Mouse (Mus musculus) layer of hippocampus, postnatal 25 days (tissue): ENCODE measurements around the gene Siae. TPM values are rescaled to one million over a fixed set of nuclear protein-coding genes. Genes with fewer than 3 reads are reported as not detected.
A peak's percentile ranks its signal among the peaks of the same experiment; 100 is the strongest.

Source experiments
- DNase-seq, 2 experiments: peaks; one replicate each; pipeline ENCODE4 v3.0.0; 2022; ENCODE audit warnings: mixed read lengths in 2 of 2, low spot score in 1 of 2; ENCODE audit errors: extremely low spot score in 1 of 2
- total RNA-seq, 2 experiments: library from RNA; stranded (reverse); gene quantifications; 2 replicates each; pipeline ENCODE4 v1.2.3; 2021

Gene Siae
- total RNA-seq, 2 experiments from 2014 or later: 11.7 to 12.3 TPM

- no peak for DNase-seq
Measured at GRCm38 (mm10) chr9:37540226-37540625, 15.3 kb upstream of the Siae start.

- no peak for DNase-seq
Measured at GRCm38 (mm10) chr9:37540701-37541575, 14.6 kb upstream of the Siae start.

GRCm38 (mm10) chr9:37541851-37542642, 13.5 kb upstream of the Siae start:
- DNase-seq: no peak

- DNase-seq: no peak
Measured at GRCm38 (mm10) chr9:37543869-37544440, 11.5 kb upstream of the Siae start.

GRCm38 (mm10) chr9:37544447-37545165, 10.9 kb upstream of the Siae start:
- DNase-seq: peak; percentile 68 to 75

GRCm38 (mm10) chr9:37545166-37545610, 10.3 kb upstream of the Siae start:
- DNase-seq: no peak

- DNase-seq: no peak
Measured at GRCm38 (mm10) chr9:37545847-37546452, 9.5 kb upstream of the Siae start.

GRCm38 (mm10) chr9:37546889-37547288, 8.6 kb upstream of the Siae start:
- no peak for DNase-seq

GRCm38 (mm10) chr9:37550435-37550834, 5.1 kb upstream of the Siae start:
- no peak for DNase-seq

GRCm38 (mm10) chr9:37551751-37552531, 3.6 kb upstream of the Siae start:
- no peak for DNase-seq

GRCm38 (mm10) chr9:37552536-37553293, 2.8 kb upstream of the Siae start, which contains the start of gene Nrgn:
Gene Nrgn, minus strand, starts transcription at chr9:37552904.
- peak; percentile 69 to 70 for DNase-seq

- no peak for DNase-seq
Measured at GRCm38 (mm10) chr9:37554279-37554678, 1.2 kb upstream of the Siae start.

- DNase-seq: no peak
Measured at GRCm38 (mm10) chr9:37556366-37556765, 868 bp downstream of the Siae start.

- DNase-seq: no peak
Measured at GRCm38 (mm10) chr9:37560617-37561016, 5.1 kb downstream of the Siae start.

GRCm38 (mm10) chr9:37563805-37564204, 8.3 kb downstream of the Siae start:
- no peak for DNase-seq

- no peak for DNase-seq
Measured at GRCm38 (mm10) chr9:37567019-37567418, 11.5 kb downstream of the Siae start.

GRCm38 (mm10) chr9:37567454-37567853, 12.0 kb downstream of the Siae start:
- DNase-seq: no peak

- no peak for DNase-seq
Measured at GRCm38 (mm10) chr9:37567892-37568604, 12.6 kb downstream of the Siae start.
